Comparison of ENCODE assay signal across 8 mouse cellular contexts in the genomic region with DNA sequence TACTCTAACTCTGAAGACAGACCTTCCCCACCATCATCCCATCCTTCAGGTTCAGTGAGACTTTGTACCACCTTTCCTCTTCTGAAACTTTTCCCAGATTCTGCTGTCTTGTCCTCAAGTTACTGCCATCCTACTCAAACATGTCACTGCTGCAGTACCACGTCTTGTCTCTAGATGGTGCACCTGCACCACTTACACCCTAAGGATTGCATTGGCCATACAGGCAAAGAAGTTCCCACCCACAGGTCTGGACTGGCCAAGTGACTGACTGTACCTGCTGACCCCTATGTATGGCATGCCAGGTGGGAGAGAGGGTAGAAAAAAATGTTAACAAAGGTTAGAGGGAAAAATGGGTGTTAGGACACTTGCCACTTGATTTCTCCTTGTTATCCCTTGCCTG. TPM values are rescaled to one million over a fixed set of nuclear protein-coding genes. Genes with fewer than 3 reads are reported as not detected.
A peak's percentile ranks its signal among the peaks of the same experiment; 100 is the strongest.
DNase-seq lines count a peak whose midpoint lies in the region; ATAC-seq lines count a peak whose summit lies in the region.

No protein-coding gene starts in this region.

- no peaks in the 10 kb centered on the region for H3K4me1 ChIP-seq in intestine, embryonic 15.5 days (replicated peaks)
- no peaks in the 10 kb centered on the region for H3K4me1 ChIP-seq in midbrain, embryonic 10.5 days

- H3K4me2 ChIP-seq in intestine, embryonic 15.5 days (replicated peaks), result no peak overlapping the region

- no peak overlapping the region for H3K9ac ChIP-seq in intestine, embryonic 15.5 days

- intact Hi-C loops in left cerebral cortex, postnatal 10 days (cut with DNase I), result no loop called here

- H3K9me3 ChIP-seq in intestine, embryonic 15.5 days, result no peaks in the 10 kb centered on the region
- no peaks in the 10 kb centered on the region for H3K9me3 ChIP-seq in midbrain, embryonic 10.5 days (replicated peaks)

- WGBS in intestine, embryonic 15.5 days, result 0% methylated on average over 1 of the region's 1 CpGs
- WGBS in midbrain, embryonic 10.5 days, result 0% methylated on average over 1 of the region's 1 CpGs

- peaks cover 15% of the 10 kb centered on the region for H3K36me3 ChIP-seq in intestine, embryonic 15.5 days
- peaks cover 46% of the 10 kb centered on the region for H3K36me3 ChIP-seq in midbrain, embryonic 10.5 days

- no peak overlapping the region for H3K4me3 ChIP-seq in intestine, embryonic 15.5 days (replicated peaks)
- H3K4me3 ChIP-seq in midbrain, embryonic 10.5 days, result no peak overlapping the region

- peak; percentile 85 for DNase-seq in adipocyte (ENCODE audit: low spot score)
- peak; percentile 73 for DNase-seq in gastrocnemius, adult 8-10 months (ENCODE audit: low spot score in 2 of 2)
- DNase-seq in left cerebral cortex, postnatal 10 days (ENCODE audit: extremely low spot score in 1 of 2, low spot score in 2 of 2), result peak; percentile 75 to 80
- peak; percentile 79 for DNase-seq in midbrain, embryonic 10.5 days (ENCODE audit: low spot score)
- DNase-seq in right cerebral cortex, postnatal 36 days (ENCODE audit: low spot score in 2 of 2), result peak; percentile 72 to 76
- peak; percentile 73 for DNase-seq in yolk sac, embryonic 10.5 days (ENCODE audit: low spot score)

- no peaks in the 10 kb centered on the region for H3K27me3 ChIP-seq in intestine, embryonic 15.5 days (replicated peaks)
- no peaks in the 10 kb centered on the region for H3K27me3 ChIP-seq in midbrain, embryonic 10.5 days (ENCODE audit: low read depth, poor library complexity, severe bottlenecking)

- H3K27ac ChIP-seq in intestine, embryonic 15.5 days, result no peak overlapping the region
- no peak overlapping the region for H3K27ac ChIP-seq in midbrain, embryonic 10.5 days (replicated peaks)

- peak; percentile 93 for ATAC-seq in common myeloid progenitor, adult 5-6 weeks (replicated peaks; ENCODE audit: low read depth, poor library complexity, severe bottlenecking)
- peak; percentile 75 for ATAC-seq in intestine, embryonic 15.5 days

RNA-seq across cellular contexts. Expression of gene Tex264, which starts 10.2 kb away (rescaled TPM):
- 20.0 and 29.3 TPM in 2 replicates for total RNA-seq in common myeloid progenitor, adult 5-6 weeks (2017)
- total RNA-seq in gastrocnemius, adult 8-10 months (2022), result 10 to 100 TPM; 28.1 to 37.7 (median 33.5) TPM
- 52.6 and 59.5 TPM in 2 replicates for polyA plus RNA-seq in intestine, embryonic 15.5 days (2015; fragmentation: Nextera tagmentation; extraction: Ambion mirVana)
- 100 to 1,000 TPM in 1 of 2 experiments, 10 to 100 TPM in 1; 90.9 to 104 TPM for total RNA-seq in left cerebral cortex, postnatal 10 days (2021)
- 26.4 and 30.2 TPM in 2 replicates for polyA plus RNA-seq in midbrain, embryonic 10.5 days (2016; fragmentation: Nextera tagmentation; extraction: Ambion mirVana)

RNA-seq across cellular contexts. Expression of gene Grm2, which starts 19.6 kb away (rescaled TPM):
- total RNA-seq in common myeloid progenitor, adult 5-6 weeks (2017), result not detected in 2 replicates
- not detected for total RNA-seq in gastrocnemius, adult 8-10 months (2022)
- polyA plus RNA-seq in intestine, embryonic 15.5 days (2015; fragmentation: Nextera tagmentation; extraction: Ambion mirVana), result not detected in 2 replicates
- 10 to 100 TPM; 54.5 to 58.8 TPM for total RNA-seq in left cerebral cortex, postnatal 10 days (2021)
- polyA plus RNA-seq in midbrain, embryonic 10.5 days (2016; fragmentation: Nextera tagmentation; extraction: Ambion mirVana), result 11.8 and 18.9 TPM in 2 replicates

RNA-seq across cellular contexts. Expression of gene Iqcf6, which starts 49.1 kb away (rescaled TPM):
- not detected in 2 replicates for total RNA-seq in common myeloid progenitor, adult 5-6 weeks (2017)
- not detected for total RNA-seq in gastrocnemius, adult 8-10 months (2022)
- not detected in 2 replicates for polyA plus RNA-seq in intestine, embryonic 15.5 days (2015; fragmentation: Nextera tagmentation; extraction: Ambion mirVana)
- total RNA-seq in left cerebral cortex, postnatal 10 days (2021), result not detected
- not detected in 2 replicates for polyA plus RNA-seq in midbrain, embryonic 10.5 days (2016; fragmentation: Nextera tagmentation; extraction: Ambion mirVana)

Comparison
In these comparisons a context has a peak if more than half of its experiments do, and no peak if none do; other contexts are left out.
1. RNA of gene Grm2, which starts 19.6 kb away (total RNA-seq): 54.5 to 58.8 TPM in left cerebral cortex, postnatal 10 days; not detected in common myeloid progenitor, adult 5-6 weeks and not detected in gastrocnemius, adult 8-10 months; every median in the first group is over 10 times any median in the second.
2. Peak in every context shown above with its lines, with median percentiles within 50 percentile points of each other: DNase-seq.